Mouse (Mus musculus): ENCODE results near the gene Ergic2. TPM values are rescaled to one million over a fixed set of nuclear protein-coding genes. Genes with fewer than 3 reads are reported as not detected.

Ergic2 gene
- polyA plus RNA-seq, 1 experiment from 2014 or later: 157 TPM

DNA sequence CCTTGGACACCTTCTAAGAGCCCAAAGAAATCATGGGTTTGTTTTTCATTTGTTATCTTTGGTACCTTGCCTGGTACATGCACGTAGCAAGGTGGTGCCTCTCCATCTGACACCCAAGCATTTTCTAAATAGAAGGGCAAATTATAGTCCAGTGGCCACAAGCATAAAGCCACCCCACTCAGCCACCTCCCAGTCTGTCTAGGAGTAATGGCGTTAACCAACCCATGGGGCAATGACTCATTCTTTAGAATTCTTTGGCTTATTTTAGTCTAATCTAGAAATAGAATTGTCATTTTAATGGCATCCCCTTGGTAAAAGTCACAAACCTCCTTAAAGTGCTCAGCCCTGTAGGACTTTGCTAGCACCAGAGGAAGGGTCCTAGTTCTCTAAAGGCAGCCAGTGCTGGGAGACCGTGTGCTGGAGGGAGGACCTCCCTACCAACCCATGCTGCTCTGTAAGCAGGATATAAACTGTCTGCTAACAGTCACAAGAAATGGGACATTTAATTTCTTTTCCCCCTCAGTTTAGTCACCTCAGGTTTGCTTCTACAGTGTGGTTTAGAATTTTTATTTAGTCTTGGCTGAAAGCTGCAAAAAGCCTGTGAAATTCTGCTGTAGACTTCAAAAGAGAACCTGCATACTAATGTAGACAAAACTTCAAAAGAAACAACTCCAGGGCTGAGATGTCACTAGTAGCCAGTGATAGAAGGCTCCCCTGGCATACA, 22.1 kb upstream of the Ergic2 start:
- 74% methylated on average over 3 of the region's 3 CpGs for WGBS
- H3K9ac ChIP-seq (ENCODE audit: low read length): no peak overlapping the region
- ATAC-seq (ENCODE audit: insufficient number of reproducible peaks, insufficient read depth, low FRiP score, low read depth): no peak
- H3K36me3 ChIP-seq (ENCODE audit: control insufficient read depth, insufficient read depth, low read length): no peaks in the 10 kb centered on the region
- no peak overlapping the region for H3K4me3 ChIP-seq (ENCODE audit: control insufficient read depth in 1 of 2, insufficient read depth in 1 of 2, low read depth in 1 of 2, low read length in 2 of 2)
- H3K27me3 ChIP-seq (ENCODE audit: control insufficient read depth, insufficient read depth, low read length): no peaks in the 10 kb centered on the region
- H3K9me3 ChIP-seq (ENCODE audit: control insufficient read depth, low read length): no peaks in the 10 kb centered on the region
- 0 out of 4 replicates have a peak, but pooled peaks cover 0 to 2% of the 10 kb centered on the region in 2 experiments for H3K4me1 ChIP-seq (ENCODE audit: control insufficient read depth in 2 of 2, insufficient read depth in 2 of 2, low read length in 2 of 2)
- no peak overlapping the region for H3K4me2 ChIP-seq (ENCODE audit: low read length)
- no peak overlapping the region for H3K27ac ChIP-seq (replicated peaks in 1 of 2; ENCODE audit: control insufficient read depth in 1 of 2, insufficient read depth in 1 of 2, low read depth in 2 of 2, low read length in 2 of 2)

DNA sequence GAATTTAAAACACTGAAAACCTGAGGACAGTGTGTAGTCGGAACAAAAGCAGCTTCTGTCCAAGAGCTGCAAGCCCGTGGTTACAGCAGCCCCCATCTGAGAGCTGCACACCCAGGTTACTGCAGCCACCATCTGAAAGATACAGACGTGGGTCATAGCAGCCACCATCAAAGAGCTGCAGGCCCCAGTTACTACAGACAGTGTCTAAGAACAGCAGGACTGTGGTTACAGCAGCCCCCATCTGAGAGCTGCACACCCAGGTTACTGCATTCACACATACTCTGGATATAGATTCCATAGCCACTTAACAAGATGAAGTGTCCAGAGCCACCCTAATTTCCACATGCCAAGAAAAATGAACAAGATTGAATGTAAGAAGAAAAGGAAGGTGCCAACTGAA, 15.4 kb upstream of the Ergic2 start:
- Histone ChIP-seq H3K4me2 (ENCODE audit: low read length) (no peak overlapping the region), H3K36me3 (ENCODE audit: control insufficient read depth, insufficient read depth, low read length) (no peaks in the 10 kb centered on the region), H3K9ac (ENCODE audit: low read length) (no peak overlapping the region), H3K27ac (replicated peaks in 1 of 2; ENCODE audit: control insufficient read depth in 1 of 2, insufficient read depth in 1 of 2, low read depth in 2 of 2, low read length in 2 of 2) (no peak overlapping the region), H3K4me1 (ENCODE audit: control insufficient read depth in 2 of 2, insufficient read depth in 2 of 2, low read length in 2 of 2) (no peaks in the 10 kb centered on the region), H3K9me3 (ENCODE audit: control insufficient read depth, low read length) (no peaks in the 10 kb centered on the region), H3K4me3 (ENCODE audit: control insufficient read depth in 1 of 2, insufficient read depth in 1 of 2, low read depth in 1 of 2, low read length in 2 of 2) (no peak overlapping the region), H3K27me3 (ENCODE audit: control insufficient read depth, insufficient read depth, low read length) (no peaks in the 10 kb centered on the region)
- WGBS: 65% methylated on average over 3 of the region's 3 CpGs
- no peak for ATAC-seq (ENCODE audit: insufficient number of reproducible peaks, insufficient read depth, low FRiP score, low read depth)

DNA sequence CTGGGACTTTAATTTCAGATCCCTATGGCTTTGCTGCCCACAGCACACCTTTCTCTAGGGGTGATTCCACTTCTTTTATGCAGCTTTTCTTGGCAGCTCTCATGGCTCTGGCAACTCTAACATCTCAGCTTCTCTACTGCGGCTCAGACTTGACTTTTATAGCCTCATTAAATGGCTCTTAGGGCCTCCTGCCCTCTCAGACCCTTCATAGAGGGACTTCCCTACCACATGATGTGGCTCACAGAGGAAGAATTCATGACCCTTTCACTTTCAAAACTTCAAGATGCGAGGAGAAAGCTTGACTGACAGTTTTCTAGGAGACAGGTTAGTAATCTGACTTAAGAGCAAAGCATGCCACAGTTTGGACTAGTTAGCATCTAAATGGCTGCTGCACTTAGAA, 10.5 kb upstream of the Ergic2 start:
- no peaks in the 10 kb centered on the region for H3K9me3 ChIP-seq (ENCODE audit: control insufficient read depth, low read length)
- no peak overlapping the region for H3K4me3 ChIP-seq (ENCODE audit: control insufficient read depth in 1 of 2, insufficient read depth in 1 of 2, low read depth in 1 of 2, low read length in 2 of 2)
- ATAC-seq (ENCODE audit: insufficient number of reproducible peaks, insufficient read depth, low FRiP score, low read depth): no peak
- H3K27ac ChIP-seq (replicated peaks in 1 of 2; ENCODE audit: control insufficient read depth in 1 of 2, insufficient read depth in 1 of 2, low read depth in 2 of 2, low read length in 2 of 2): no peak overlapping the region
- no peaks in the 10 kb centered on the region for H3K36me3 ChIP-seq (ENCODE audit: control insufficient read depth, insufficient read depth, low read length)
- no peaks in the 10 kb centered on the region for H3K4me1 ChIP-seq (ENCODE audit: control insufficient read depth in 2 of 2, insufficient read depth in 2 of 2, low read length in 2 of 2)
- 70% methylated on average over 2 of the region's 2 CpGs for WGBS
- H3K27me3 ChIP-seq (ENCODE audit: control insufficient read depth, insufficient read depth, low read length): no peaks in the 10 kb centered on the region
- no peak overlapping the region for H3K9ac ChIP-seq (ENCODE audit: low read length)
- H3K4me2 ChIP-seq (ENCODE audit: low read length): no peak overlapping the region

DNA sequence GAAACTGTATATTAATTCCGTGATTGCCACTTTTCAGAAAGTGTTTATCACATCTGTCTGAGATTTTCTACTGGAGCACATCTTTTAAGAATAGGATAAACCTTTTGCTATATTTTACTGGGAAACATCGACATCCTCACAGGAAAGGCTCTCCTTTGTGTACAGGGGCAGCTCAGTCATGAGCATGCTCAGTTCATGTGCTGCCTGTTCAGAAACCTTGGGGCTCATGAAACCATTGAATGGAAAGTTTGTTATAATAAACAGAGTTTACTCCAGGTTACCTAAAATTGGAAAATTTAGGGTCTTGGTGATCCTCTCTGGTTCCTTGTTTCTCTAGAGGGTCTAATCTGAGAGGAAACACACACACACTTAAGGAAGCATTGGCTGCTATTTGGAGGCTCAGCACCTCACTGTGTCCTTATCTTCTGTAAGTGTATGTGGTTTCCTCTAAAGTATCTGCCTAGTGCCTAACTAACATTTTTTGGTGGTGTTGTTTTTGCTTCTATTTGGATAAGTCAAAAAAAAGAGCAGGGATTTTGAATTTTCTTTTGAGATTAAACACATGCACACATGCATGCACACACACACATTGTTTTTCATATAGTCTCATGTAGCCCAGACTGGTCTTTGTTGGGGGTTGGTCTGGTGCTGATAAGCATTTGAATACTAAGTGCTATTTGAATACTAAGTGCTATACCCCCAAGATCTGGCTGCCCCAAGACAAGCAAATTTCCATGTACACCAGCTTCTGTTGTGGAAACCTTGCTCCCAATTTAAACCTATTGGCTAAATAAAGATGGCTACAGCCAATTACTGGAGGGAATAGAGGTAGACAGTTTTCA, 6.3 kb upstream of the Ergic2 start:
- Histone ChIP-seq H3K27ac (replicated peaks in 1 of 2; ENCODE audit: control insufficient read depth in 1 of 2, insufficient read depth in 1 of 2, low read depth in 2 of 2, low read length in 2 of 2) (no peak overlapping the region), H3K9me3 (ENCODE audit: control insufficient read depth, low read length) (no peaks in the 10 kb centered on the region), H3K4me2 (ENCODE audit: low read length) (no peak overlapping the region), H3K27me3 (ENCODE audit: control insufficient read depth, insufficient read depth, low read length) (no peaks in the 10 kb centered on the region), H3K4me1 (ENCODE audit: control insufficient read depth in 2 of 2, insufficient read depth in 2 of 2, low read length in 2 of 2) (no peaks in the 10 kb centered on the region), H3K36me3 (ENCODE audit: control insufficient read depth, insufficient read depth, low read length) (peaks cover 3% of the 10 kb centered on the region; the same call in 1 of the 2 replicates), H3K4me3 (ENCODE audit: control insufficient read depth in 1 of 2, insufficient read depth in 1 of 2, low read depth in 1 of 2, low read length in 2 of 2) (no peak overlapping the region), H3K9ac (ENCODE audit: low read length) (no peak overlapping the region)
- 68% methylated on average over 2 of the region's 2 CpGs for WGBS
- ATAC-seq (ENCODE audit: insufficient number of reproducible peaks, insufficient read depth, low FRiP score, low read depth): no peak

DNA sequence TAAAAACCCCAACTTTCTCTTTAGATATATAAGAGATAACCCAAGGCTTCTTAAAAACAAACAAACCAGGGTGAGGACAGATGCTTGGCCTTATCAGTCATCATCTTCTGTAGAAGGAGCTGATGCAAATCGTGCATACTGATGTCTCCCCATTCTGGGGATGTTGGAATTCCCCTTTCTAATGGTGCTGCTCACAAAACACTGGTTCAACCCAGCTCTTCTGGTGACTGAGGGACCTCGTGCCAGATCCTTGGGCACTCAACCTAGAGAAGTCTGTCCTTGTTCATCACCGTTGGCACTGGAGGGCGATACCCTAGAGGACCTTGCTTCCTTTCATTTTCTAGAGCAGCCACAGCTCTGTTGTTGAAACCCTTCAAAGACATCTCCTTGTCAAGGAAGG, 4.6 kb upstream of the Ergic2 start:
- H3K4me1 ChIP-seq (ENCODE audit: control insufficient read depth in 2 of 2, insufficient read depth in 2 of 2, low read length in 2 of 2): peaks cover 0 to 5% of the 10 kb centered on the region in 2 experiments; a peak in 2 of 4 replicates
- no peak overlapping the region for H3K27ac ChIP-seq (replicated peaks in 1 of 2; ENCODE audit: control insufficient read depth in 1 of 2, insufficient read depth in 1 of 2, low read depth in 2 of 2, low read length in 2 of 2)
- 87% methylated on average over 4 of the region's 4 CpGs for WGBS
- no peaks in the 10 kb centered on the region for H3K27me3 ChIP-seq (ENCODE audit: control insufficient read depth, insufficient read depth, low read length)
- H3K9ac ChIP-seq (ENCODE audit: low read length): no peak overlapping the region
- H3K4me3 ChIP-seq (ENCODE audit: control insufficient read depth in 1 of 2, insufficient read depth in 1 of 2, low read depth in 1 of 2, low read length in 2 of 2): no peak overlapping the region
- H3K4me2 ChIP-seq (ENCODE audit: low read length): no peak overlapping the region
- no peak for ATAC-seq (ENCODE audit: insufficient number of reproducible peaks, insufficient read depth, low FRiP score, low read depth)
- H3K36me3 ChIP-seq (ENCODE audit: control insufficient read depth, insufficient read depth, low read length): peaks cover 3% of the 10 kb centered on the region; the same call in 1 of the 2 replicates
- H3K9me3 ChIP-seq (ENCODE audit: control insufficient read depth, low read length): no peaks in the 10 kb centered on the region

DNA sequence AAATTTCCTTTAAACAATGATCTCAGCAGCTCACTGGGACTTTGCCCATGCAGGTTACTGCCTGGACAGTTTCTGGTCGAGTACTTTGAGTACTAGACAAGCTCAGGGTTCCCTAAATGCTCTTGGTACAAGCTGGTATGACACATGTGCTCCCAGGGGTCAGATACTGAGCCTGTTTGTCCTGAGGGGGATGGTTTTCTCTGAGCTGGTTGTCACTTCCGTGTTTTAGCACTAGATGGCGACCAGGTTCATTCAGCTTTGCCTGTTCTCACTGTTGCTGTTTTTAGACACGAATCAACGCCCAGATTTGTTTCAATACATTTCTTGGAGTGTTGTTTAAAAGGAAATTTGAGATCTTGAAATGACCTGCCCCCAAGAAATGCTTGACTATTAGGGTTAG, 2.6 kb upstream of the Ergic2 start:
- H3K27ac ChIP-seq (replicated peaks in 1 of 2; ENCODE audit: control insufficient read depth in 1 of 2, insufficient read depth in 1 of 2, low read depth in 2 of 2, low read length in 2 of 2): no peak overlapping the region
- H3K27me3 ChIP-seq (ENCODE audit: control insufficient read depth, insufficient read depth, low read length): no peaks in the 10 kb centered on the region
- H3K9ac ChIP-seq (ENCODE audit: low read length): no peak overlapping the region
- ATAC-seq (ENCODE audit: insufficient number of reproducible peaks, insufficient read depth, low FRiP score, low read depth): no peak
- H3K4me3 ChIP-seq (ENCODE audit: control insufficient read depth in 1 of 2, insufficient read depth in 1 of 2, low read depth in 1 of 2, low read length in 2 of 2): no peak overlapping the region
- H3K4me1 ChIP-seq (ENCODE audit: control insufficient read depth in 2 of 2, insufficient read depth in 2 of 2, low read length in 2 of 2): peaks cover 0 to 11% of the 10 kb centered on the region in 2 experiments; a peak in 2 of 4 replicates
- peaks cover 3% of the 10 kb centered on the region; the same call in 1 of the 2 replicates for H3K36me3 ChIP-seq (ENCODE audit: control insufficient read depth, insufficient read depth, low read length)
- WGBS: 4% methylated on average over 5 of the region's 5 CpGs
- H3K9me3 ChIP-seq (ENCODE audit: control insufficient read depth, low read length): no peaks in the 10 kb centered on the region
- H3K4me2 ChIP-seq (ENCODE audit: low read length): no peak overlapping the region

DNA sequence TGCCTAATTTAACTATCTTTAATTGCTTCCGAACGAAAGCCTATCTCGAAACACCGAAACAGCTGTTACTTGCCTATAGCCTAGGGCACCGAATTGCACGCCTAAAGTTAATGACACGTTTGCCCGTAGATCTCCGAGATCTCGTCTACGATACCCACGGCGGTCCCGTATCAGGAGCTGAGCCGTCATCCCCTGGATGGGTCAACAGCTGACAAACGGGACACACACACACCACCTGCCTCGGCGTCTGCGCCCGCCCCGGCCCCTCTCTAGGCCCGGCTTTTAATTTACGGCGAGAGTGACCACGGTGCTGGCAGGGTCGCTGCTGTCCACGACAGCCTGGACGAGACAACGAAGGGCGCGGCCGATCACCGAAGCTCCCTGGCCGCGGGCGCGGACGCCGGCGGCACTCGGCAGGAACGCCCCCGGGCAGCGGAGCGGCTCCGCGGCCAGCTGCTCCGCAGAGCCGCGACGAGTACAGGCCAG, 740 bp downstream of the Ergic2 start:
- Histone ChIP-seq H3K4me3 (ENCODE audit: control insufficient read depth in 1 of 2, insufficient read depth in 1 of 2, low read depth in 1 of 2, low read length in 2 of 2) (peak overlapping the region; percentile 81 to 98), H3K4me1 (ENCODE audit: control insufficient read depth in 2 of 2, insufficient read depth in 2 of 2, low read length in 2 of 2) (peaks cover 0 to 22% of the 10 kb centered on the region in 2 experiments; a peak in 2 of 4 replicates), H3K27ac (replicated peaks in 1 of 2; ENCODE audit: control insufficient read depth in 1 of 2, insufficient read depth in 1 of 2, low read depth in 2 of 2, low read length in 2 of 2) (peak overlapping the region; percentile 50 to 80; a peak in 3 of 4 replicates), H3K36me3 (ENCODE audit: control insufficient read depth, insufficient read depth, low read length) (peaks cover 3% of the 10 kb centered on the region; the same call in 1 of the 2 replicates), H3K27me3 (ENCODE audit: control insufficient read depth, insufficient read depth, low read length) (no peaks in the 10 kb centered on the region), H3K9ac (ENCODE audit: low read length) (peak overlapping the region; percentile 99), H3K9me3 (ENCODE audit: control insufficient read depth, low read length) (no peaks in the 10 kb centered on the region), H3K4me2 (ENCODE audit: low read length) (peak overlapping the region; percentile 84)
- ATAC-seq (ENCODE audit: insufficient number of reproducible peaks, insufficient read depth, low FRiP score, low read depth): peak; percentile 51
- under 1% methylated on average over 51 of the region's 51 CpGs for WGBS
